Mouse (Mus musculus) lung, adult 2 months (tissue): ENCODE measurements at regions not wholly inside any gene's neighbourhood (a gene's known extent, or its start where the extent isn't known, plus 50 kb on each side); places are given as distances from the start of the nearest gene placed in this dataset.

ENCODE experiments used
- CTCF ChIP-seq: fragments of 200-500 bp; IDR thresholded peaks from 2 replicates; pipeline ENCODE4 v1.5.1; 2011; ENCODE audit warnings: mild to moderate bottlenecking, low read length, control low read depth; ENCODE audit not compliant: insufficient read depth
- POLR2A ChIP-seq: fragments of 200-500 bp; IDR thresholded peaks from 2 replicates; pipeline ENCODE4 v1.6.1; 2011; ENCODE audit warnings: low read depth, mild to moderate bottlenecking, control low read depth, low read length, borderline replicate concordance; ENCODE audit errors: extremely low read depth

GRCm38 (mm10) chr13:101485823-101486222 is 282.2 kb downstream of the Pik3r1 start:
- TF ChIP-seq CTCF = no peak
- TF ChIP-seq POLR2A = no peak
